Mouse (Mus musculus) naive thymus-derived CD4-positive, alpha-beta T cell, adult 2 months (primary cell): Measurements from ENCODE around the gene Nolc1.

ENCODE experiments used
- DNase-seq: peaks from one replicate; pipeline ENCODE4 v3.0.0-alpha.2; 2011; ENCODE audit warnings: low read depth

The Nolc1 gene

DNA sequence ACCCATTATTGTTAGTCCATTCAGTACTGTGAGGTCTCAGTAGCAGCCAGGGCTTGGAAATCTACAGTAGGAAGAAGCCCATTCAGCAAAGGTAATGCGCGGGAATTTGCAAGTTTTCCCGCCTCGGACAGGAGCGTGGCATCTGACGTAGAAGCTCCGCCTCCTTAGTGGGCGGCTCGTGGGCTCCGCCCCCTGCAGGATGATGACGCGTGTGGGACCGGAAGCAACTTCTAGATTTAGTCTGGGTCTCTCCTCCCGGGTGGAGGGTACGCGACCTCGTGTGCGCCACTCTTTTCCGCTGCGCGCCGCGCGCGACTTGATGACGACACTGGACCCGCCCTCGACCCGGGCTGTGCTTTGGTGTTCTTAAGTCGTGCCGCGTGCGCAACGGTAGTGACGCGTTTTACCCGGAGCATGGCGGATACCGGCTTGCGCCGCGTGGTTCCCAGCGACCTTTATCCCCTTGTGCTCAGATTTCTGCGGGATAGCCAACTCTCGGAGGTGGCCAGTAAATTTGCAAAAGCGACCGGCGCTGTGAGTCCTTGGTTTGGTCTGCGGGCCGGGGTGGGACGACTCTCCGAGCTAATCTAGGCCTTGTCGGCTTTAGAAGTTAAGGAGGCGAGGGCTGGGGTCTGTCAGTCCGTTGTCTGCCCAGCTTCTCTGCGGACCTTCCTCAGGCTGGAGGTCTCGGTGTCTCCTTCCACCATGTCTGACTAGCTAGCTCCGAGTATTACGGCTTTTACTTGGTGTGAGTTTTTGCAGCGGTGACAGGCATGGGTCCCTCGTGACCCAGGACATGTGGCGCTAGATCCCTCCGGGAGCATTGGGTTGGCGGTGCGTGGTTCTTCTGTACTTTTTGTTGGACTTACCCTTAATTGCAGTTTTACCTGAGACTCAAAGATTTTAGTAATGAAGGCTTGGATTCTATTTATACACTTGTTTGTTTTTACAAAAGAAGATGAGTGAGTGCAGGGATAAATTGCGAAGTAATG lies at the start of gene Nolc1:
Nolc1 (plus strand) TSS at position 248 of the 992 bp plus-strand sequence.
- peak; percentile 100 for DNase-seq

DNA sequence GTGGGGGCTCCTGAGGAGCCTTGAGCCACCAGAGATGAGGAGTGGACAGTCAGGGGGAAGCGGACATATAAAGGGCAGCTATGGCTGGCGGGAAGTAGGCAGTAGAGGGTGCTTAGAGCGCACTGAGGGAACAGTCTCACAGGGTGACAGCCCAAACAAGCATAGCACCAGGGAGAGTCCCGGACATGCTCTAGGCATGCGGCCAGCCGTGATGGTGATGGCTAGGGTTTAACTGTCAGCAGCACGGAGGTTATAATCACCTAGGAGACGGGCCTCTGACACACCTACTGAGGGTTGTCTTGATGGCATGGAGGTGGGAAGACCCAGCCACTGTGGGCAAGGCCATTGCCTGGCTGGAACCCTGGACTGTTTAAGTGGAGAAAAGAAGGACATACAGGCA lies 49.1 kb upstream of the Nolc1 start:
- no peak for DNase-seq

DNA sequence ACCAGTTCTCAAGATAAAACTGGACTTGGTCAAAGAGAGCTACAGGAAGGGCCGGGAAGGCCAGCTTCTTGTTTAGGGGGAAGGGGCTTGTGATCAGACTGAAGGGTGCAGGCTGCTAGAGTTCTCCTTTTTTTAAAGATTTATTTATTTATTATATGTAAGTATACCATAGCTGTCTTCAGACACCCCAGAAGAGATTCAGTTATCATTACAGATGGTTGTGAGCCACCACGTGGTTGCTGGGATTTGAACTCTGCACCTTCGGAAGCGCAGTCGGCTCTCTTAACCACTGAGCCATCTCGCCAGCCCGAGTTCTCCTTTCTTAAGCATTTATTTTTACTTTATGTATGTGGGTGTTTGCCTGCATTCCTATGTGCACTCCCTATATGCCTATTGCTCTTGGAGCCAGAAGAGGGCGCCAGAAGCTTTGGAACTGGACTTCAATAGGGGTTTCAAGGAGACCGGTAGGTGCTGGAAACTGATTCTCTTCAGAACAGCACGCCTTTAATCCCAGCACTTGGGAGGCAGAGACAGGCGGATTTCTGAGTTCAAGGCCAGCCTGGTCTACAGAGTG lies 46.8 kb upstream of the Nolc1 start:
- peak; percentile 67 for DNase-seq

DNA sequence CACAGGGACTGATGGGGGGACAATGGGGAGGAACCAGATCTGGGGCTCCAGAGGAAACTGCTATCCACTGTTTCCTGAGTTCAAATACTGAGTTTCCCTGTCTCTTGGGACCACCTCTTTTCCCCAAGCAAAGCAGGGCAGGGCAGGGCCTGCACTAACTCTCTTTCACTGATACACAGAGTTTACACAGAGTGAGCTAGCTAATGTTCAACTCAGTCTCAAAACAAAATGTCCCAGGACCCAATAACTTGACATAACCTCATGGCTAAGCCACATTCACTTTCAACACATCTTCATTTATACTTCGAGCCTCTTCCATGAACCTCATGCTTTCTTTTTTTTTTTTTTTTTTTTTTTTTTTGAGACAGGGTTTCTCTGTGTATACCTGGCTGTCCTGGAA lies 46.0 kb upstream of the Nolc1 start:
- DNase-seq: no peak

DNA sequence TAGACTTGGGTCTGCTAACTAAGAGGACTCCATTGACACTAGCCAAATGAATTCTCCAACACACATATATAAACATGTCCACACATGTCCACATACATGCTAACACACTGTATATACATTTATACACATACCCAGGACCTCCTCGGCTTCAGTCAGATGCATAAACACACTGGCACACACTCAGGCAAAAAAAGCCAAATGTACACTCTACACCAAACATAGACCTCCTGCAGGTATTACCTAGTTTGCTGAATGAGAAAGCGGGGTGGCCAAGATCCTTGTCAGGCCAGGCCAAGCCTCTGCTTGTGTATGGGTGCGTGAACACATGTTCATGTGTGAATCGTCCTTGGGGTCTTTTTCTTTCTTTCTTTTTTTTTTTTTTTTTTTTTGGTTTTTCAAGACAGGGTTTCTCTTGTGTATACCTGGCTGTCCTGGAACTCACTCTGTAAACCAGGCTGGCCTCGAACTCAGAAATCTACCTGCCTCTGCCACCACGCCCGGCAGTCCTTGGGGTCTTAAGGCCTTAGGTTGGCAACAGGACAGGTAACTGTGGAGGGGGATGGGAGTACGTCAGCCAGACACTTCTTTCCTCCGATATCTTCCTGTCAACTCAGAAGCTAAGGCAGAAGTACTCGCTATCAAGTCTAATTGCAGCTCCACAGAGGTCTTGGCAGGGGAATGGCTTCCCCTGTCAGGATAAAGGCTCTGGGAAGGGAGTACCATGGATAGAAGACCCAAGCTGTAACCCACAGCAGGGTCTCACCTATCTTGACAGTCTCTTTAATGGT lies 45.3 kb upstream of the Nolc1 start:
- no peak for DNase-seq

DNA sequence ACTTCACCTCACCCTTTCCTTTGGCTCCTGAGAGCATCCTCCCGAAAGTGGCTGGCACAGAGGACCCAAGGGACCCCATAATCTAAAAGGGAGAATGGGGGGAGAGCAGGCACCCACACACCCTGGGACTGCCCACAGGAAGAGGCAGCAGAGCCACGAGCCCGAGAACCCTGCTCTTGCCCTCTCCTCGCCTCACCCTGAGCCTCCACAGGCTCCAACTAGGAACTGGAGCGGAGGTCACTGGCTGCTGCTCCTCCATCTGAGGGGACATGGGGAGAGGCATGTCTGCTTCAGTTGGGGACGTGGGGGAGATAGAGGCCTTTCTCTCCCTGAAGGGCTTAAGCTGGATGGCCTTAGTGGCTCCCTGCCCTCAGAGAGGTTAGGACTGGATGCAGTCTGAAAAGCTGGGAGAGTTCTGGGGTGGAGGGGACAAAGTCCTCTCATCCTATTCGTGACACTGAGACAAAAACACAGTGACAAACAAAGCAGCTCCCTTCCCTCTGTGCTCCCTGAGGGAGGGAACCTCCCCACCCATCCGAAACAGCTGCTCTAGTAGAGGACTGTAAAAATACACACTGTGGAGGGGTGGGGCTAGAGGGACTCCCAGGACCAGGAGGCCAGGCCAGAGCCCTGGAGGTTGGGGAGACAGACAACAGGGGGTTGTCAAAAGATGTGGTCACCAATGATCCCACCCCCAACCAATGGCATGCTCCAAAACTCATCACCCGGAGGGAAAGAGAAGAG lies 43.8 kb upstream of the Nolc1 start:
- no peak for DNase-seq

DNA sequence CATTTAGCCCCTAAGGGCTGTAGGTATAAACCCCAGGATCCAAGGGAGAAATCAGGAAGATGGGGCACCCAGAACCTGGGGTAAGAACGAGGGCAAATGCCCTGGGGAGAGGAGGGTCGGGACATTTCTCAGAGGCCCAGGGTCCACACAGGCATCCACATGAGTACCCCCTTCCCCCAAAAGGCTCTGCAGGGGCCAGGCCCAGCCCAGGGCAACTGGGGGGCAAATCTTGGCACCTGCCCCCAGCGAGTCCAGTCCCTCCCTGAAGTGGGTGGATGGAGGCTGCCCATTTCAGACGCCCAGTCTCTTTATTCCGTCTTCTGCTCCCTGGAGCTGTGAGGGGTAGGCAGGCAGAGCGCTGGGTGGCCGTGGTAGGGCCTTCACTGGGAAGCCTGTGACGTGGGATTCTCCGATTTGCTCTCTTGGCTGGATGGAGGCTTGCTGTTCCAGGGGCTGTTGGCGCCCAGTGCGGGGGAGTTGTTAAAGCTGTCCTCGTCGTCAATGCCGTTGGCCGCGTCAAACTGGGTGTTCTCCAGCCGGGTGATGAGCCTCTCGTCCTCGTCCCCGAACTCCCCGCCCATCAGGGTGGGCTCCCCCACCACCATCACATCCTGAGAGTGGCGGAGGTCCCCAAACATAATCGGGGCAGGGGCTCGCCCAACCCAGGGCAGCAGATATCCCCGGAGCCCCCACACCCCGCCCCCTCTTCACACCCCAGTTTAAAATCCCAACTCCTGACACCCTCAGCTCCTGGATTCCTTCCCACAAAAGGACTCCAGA lies 42.7 kb upstream of the Nolc1 start:
- no peak for DNase-seq

DNA sequence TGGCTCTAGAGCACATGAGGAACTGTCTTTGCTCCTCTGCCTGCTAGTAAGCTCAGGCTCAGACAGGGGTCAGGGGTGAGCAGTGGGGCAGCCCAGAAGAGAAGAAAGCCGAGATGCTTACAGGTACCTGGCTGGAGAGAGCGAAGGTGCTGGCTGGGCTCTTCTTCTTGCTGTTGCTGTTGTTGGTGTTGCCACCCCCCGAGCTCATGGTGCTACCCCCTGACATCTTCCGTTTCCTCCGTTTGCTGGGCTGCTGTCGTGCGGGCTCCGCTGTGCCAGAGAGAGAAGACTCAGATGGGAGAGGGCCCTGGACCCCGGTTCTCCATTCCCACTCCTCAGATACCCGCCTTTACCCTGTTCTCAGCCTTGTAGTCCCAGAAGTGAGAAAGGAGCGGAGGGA lies 41.8 kb upstream of the Nolc1 start:
- DNase-seq: no peak

DNA sequence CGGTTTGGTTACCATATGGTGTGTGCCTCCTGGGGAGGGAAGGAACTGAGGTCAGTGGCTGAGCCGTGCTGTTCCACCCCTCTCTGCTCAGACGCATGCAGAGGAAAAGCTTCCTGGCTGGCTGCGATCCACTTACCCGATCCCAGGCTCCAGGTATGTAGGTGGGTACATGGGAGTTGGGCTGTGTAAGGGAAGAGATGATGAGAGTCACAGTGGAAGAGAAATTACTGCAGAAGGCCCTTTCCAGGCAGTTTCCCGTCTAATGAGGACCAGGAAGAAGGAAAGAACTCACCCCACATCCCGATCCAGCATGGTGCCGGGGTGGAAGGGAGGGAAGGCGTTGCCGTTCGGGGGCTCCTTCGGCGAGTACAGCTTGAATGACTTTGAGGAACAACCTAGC lies 39.7 kb upstream of the Nolc1 start:
- no peak for DNase-seq

DNA sequence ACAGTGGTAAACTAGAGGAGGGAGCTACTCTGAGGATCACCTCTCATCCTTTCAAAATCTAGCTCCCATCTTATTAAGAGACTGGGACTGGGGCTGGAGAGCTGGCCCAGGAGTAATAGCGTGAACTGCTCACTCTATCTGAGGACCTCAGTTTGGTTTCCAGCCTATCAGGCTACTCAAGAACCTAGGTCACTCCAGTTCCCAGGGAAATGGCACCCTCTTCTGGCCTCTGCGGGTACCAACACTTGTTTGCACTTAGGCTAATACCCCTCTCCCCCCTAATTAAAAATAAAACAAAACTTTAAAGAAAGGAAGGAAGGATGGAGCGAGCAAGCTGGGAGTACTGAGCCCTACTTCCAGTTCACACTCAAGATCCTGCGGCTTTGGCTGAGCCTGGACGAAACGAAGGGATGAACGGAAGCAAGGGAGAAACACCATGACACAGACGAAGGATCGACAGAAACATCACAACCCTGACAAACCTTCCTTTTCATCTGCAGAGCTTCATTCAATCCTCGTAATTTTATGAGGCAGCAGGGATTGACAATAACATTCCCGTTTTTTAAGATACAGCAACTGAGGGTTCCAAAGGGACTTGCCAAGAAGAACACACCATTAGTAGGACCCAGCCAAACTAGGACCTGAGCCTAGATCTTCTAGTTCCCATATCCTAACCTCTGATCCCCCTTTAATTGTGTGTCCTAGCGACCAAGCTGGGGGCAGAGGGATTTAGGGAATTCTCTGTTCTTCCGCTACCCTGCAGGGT lies 39.0 kb upstream of the Nolc1 start:
- DNase-seq: no peak

DNA sequence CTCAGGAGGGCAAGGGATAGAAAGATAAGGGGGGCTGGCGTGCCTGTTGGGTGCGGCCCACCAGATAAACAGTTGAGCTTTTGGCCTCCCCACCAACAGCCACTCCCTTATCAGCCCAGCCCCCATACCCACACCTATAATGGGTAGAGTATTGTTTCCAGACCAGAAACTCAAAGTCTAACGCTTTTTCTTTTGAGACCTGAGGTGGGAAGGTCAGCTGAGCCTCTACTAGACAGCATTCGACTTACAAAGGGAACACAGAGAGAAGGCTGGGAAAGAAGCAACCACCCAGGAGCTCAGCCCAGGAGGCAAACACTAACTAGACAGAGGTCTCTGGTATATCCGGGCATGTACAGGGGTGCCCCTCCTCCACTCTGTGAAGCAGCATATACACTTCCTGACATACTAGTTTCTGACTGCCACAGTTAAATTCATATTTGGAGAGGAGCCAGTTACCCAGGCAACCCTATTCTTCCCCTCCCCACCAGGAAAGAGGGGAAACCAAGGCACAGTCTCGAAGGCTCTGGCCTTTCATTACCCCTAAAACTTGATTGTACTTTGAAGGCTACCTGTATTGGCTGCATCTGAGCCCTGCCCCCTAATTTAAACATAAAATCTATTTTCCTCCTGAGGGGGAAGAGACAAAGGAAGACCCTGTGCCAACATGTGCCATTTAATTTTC lies 38.3 kb upstream of the Nolc1 start:
- DNase-seq: peak; percentile 72

DNA sequence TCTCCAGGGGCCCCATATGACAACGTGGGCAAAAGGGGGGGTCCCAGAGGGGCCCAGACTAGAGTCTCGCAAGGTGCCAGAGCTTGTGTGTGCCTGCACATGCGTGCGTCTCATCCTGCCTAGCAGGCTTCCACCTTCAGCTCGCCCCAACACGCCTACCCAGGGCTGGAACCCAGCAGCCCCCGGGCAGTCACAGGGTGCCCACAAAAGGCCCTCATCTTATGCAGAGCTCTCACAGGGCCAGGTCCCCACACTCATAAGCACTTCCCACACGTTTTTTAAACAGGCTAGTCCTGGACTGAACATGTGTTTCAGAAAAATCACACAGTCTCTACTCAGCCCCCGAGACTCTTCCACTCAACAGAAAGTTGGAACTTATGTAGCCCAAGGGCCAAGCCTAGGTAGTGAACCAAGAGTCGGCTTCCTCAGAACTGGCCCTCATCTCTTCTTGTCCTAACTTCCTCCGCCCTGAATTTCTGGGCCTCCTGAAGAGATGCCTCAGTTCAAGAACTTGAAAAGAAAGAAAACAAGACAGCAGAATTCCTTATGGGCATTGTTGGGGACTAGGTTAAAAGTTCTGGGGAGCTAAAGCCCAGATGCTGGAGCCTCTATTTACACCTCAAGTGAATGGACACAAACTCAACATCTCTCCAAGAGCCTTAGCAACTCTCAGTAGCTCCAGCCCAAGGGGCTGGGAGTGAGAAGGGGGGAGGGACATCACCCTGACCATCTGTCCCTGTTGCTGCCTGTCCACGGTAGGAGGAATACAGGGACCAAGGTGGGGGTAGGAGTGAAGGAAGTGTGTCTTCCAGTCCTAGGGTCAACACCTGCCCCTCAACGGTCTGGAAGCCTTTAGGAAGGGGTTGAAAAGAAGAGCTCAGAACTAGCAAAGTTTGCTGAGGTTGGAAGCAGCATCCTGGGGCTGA lies 37.5 kb upstream of the Nolc1 start:
- no peak for DNase-seq

DNA sequence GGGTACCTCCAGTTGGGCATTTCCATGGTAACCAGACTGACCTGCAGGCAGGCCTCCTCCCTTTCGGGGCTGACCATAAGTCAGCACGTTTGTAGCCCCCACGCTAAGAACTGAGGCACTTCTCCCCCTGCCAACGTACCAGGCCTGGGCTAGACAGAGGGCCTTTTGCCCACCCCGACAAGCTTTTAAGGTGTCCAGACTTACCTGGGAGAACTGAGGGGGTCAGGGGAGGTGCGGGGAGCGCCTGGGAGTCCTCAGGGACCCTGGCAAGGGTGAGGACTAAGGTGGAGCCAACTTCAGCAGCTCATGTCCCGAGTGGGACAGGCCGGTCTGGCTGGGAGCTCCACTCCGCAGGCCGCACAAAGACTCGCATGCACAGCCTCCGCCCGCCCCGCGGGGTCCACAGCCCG lies 36.8 kb upstream of the Nolc1 start:
- no peak for DNase-seq

DNA sequence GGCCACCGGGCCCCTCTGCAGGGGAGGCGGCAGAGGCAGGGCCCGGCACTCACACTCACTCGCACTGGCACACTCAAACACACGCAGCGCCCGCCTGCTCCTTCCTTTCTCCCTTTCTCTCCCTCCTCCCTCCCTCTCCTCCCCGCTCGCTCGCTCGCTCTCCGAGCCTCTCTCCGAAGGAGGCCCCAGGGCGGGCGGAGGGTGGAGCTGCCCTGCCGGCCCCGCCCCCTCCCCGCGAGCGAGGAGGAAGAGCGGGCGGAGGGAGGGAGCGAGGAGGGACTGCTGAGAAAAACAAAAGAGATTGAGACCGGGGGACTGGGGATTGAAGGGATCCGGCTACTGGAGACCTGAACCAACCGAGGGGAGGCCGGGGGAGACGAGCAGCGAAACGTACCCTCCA lies 36.2 kb upstream of the Nolc1 start:
- peak; percentile 92 for DNase-seq

DNA sequence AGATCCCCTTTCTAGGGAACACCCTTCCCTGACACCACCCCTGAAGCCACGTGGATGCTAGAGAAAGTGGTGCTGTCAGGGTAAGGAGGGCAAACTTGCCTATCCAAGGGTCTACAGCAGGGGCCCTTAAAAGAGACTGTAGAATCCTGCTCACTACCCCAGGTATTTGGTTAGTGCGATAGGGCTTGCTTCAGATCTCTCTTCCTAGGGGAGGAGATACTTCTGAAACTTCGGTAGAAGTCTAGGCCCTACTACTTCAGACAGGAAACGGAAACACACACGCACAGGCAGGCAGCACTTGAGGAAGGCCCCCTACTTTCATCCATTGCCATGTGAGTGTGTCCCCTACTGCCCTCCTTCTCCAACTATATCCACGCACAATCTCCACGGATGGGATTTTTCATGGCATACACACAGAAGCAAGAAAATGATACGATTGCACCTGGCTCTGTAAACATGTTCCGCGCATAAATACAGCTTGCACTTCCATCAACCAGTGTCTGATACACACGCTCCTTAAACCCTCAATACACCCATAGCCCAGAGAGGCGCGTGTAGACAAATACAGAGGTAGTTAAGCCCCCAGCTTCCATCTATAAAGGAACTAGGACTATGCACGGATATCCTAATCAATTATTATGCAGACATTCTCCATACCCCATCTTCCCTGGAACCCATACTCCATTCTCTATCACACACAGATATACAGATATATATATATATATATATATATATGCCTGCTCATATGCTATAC lies 35.3 kb upstream of the Nolc1 start:
- peak; percentile 81 for DNase-seq

DNA sequence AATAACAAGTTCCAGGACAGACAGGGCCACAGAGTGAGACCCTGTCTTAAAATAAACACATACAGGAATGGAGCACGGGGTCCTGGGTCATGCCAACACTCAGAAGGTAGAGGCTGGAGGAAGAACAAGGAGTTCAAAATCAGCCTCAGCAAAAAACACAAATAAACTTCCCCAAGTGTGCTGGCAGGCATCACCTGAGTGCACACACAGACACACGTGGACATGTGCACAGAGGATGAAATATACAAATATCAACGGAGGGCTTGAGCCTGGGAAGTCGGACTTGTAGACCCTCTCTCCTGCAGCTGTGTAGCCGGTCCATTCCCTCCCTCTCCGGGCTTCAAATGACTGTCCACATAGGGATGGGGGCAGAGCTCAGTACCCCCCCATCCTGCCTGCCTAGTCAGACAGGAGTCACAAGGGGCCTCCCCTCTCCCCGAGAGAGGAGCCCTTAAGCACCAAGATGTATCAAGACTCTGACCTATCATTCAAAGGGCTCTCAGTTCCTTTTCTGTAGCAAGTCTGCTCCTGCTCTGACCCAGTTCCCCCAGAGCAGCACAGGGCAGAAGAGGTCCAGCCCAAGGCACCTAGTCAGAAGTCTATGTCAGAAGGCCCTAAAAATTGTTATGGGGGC lies 34.2 kb upstream of the Nolc1 start:
- no peak for DNase-seq

DNA sequence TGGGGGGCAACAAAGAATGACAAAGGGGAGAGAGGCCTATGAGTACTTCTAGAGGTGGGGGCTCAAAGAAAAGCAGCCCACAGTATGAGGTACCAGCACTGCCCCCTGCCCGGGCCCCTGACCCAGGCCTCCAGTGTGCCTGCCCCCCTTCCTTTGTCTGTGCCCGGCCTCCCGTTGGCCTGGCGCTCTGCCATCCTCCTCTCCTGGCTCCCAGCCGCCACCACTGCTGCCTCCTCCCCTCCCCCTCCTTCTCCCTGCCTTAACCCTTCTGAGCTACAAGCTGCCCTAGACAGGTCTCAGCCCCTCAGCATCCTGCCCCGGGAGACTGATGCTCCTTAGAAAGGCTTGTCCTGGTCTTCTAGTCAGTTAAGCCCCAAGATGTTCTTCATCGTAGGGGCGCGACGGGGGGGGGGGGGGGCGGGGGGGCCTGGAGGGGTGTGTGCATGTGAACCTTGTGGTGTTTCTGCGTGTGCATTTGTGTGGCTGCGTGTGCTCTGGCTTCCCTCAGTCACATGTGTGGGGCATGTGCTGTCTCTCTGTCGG lies 33.7 kb upstream of the Nolc1 start:
- peak; percentile 43 for DNase-seq
